Mouse (Mus musculus) embryonic facial prominence, embryonic 14.5 days (tissue): ENCODE measurements around the gene Psd. TPM values are rescaled to one million over a fixed set of nuclear protein-coding genes. Genes with fewer than 3 reads are reported as not detected.

ENCODE experiments used
- ATAC-seq: fragments of 200-750 bp; cut with Nextera tagmentation; 2 replicates; pipeline ENCODE4 v1.8.0; 2017; ENCODE audit warnings: low read depth, moderate number of reproducible peaks, moderate TSS enrichment
- DNase-seq: peaks from one replicate; pipeline ENCODE4 v3.0.0-alpha.2; 2015; ENCODE audit warnings: low spot score
- H3K27ac ChIP-seq: fragments of 300-500 bp; sonication (generic); replicated peaks from 2 replicates; pipeline ENCODE4 v1.5.1; 2014; ENCODE audit warnings: low read depth, mild to moderate bottlenecking, low read length, moderate library complexity
- H3K27me3 ChIP-seq: fragments of 300-500 bp; sonication (generic); replicated peaks from 2 replicates; pipeline ENCODE4 v1.6.1; 2014; ENCODE audit warnings: low read length; ENCODE audit not compliant: control insufficient read depth, insufficient read depth
- H3K36me3 ChIP-seq: fragments of 300-500 bp; sonication (generic); 2 replicates; pipeline ENCODE4 v1.6.1; 2014; ENCODE audit warnings: low read length, mixed read lengths; ENCODE audit not compliant: control insufficient read depth, insufficient read depth
- H3K4me1 ChIP-seq: fragments of 300-500 bp; sonication (generic); 2 replicates; pipeline ENCODE4 v1.6.1; 2014; ENCODE audit warnings: antibody characterized with exemption, low read length; ENCODE audit not compliant: control insufficient read depth, insufficient read depth
- H3K4me2 ChIP-seq: fragments of 300-500 bp; sonication (generic); 2 replicates; pipeline ENCODE4 v1.6.1; 2014; ENCODE audit warnings: low read depth, mild to moderate bottlenecking, low read length, moderate library complexity, mixed read lengths
- H3K4me3 ChIP-seq: fragments of 300-500 bp; sonication (generic); 2 replicates; pipeline ENCODE4 v1.5.1; 2014; ENCODE audit warnings: low read depth, mild to moderate bottlenecking, low read length
- H3K9ac ChIP-seq: fragments of 300-500 bp; sonication (generic); 2 replicates; pipeline ENCODE4 v1.6.1; 2014; ENCODE audit warnings: low read depth, mild to moderate bottlenecking, low read length, moderate library complexity, mixed read lengths
- H3K9me3 ChIP-seq: fragments of 300-500 bp; sonication (generic); 2 replicates; pipeline ENCODE4 v1.6.1; 2016; ENCODE audit warnings: low read length; ENCODE audit not compliant: control insufficient read depth
- WGBS: fragments of 180-500 bp; shearing (Covaris S2); extraction: QIAGEN DNeasy Blood & Tissue Kit; methylation state at CpG from one replicate; pipeline ENCODE4 v1.1.7; 2014; 5-methylcytosine and 5-hydroxymethylcytosine counted together
- polyA plus RNA-seq: library from polyadenylated mRNA; unstranded; fragments of >200 nt; fragmentation: Nextera tagmentation; extraction: Ambion mirVana; gene quantifications from 2 replicates; pipeline ENCODE4 v1.2.1, GENCODE M21; 2014

Gene Psd
- polyA plus RNA-seq, 1 experiment from 2014 or later, result 8.6 TPM

DNA sequence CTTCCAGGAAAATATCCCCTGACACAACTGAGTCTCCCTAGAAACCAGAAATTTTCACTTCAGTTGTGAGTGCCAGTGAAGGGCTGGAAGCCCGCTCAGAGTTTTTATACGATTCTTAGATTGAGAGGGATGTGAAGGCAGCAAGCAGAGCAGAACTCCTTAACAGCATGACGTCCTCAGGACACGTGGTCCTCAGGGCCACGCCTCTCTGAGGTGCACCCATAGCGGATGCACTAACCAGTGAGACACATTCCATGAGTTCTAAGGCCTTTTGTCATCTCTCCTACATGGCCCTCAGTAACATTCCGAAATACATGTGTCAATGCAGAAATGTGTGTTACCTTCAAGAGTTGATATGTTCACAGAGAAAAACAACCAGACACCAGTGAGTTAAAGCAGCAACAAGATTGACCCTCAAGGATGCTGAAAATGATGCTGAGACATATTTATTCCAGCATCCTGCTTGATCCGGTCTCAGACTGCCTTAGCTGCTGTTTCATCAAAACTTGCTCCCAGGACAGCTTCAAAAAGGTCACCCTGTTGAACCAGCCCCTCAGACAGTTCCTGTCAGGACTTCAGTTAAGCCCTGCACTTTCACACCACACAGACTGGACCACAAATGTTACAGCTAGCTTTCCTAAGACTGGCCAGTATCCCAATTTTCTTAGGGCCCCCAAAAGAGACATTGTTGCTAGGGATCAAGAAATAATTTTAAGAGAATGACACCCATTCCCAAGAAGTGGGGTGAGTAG lies 26.5 kb downstream of the Psd start:
- no peaks in the 10 kb centered on the region for H3K27me3 ChIP-seq
- H3K36me3 ChIP-seq, result no peaks in the 10 kb centered on the region
- H3K9me3 ChIP-seq, result no peaks in the 10 kb centered on the region
- H3K4me1 ChIP-seq, result no peaks in the 10 kb centered on the region
- no peak overlapping the region for H3K4me2 ChIP-seq
- ATAC-seq (no peak), DNase-seq (no peak)
- H3K9ac ChIP-seq, result no peak overlapping the region
- no peak overlapping the region for H3K27ac ChIP-seq
- no peak overlapping the region for H3K4me3 ChIP-seq
- 39% methylated on average over 8 of the region's 8 CpGs for WGBS

DNA sequence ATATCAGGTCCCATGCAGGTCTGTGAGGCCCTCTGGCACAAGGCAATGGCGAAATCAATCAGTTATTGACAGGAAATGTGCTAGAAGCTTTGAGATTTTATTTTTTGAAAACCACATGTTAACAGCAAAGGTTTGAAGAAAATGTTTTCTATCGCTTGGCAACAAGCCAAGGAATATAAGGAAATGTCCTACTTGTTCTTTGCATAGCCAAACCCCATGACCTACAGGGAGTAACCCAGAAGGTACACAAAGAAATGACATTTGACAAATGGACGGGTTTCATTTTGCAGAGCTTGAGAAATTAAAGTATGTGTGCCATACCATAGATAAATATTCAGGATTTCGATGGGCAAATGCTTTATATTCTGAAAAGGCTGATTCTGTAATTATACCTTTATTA lies 30.0 kb downstream of the Psd start:
- Histone ChIP-seq H3K27ac (no peak overlapping the region), H3K9ac (no peak overlapping the region), H3K27me3 (no peaks in the 10 kb centered on the region), H3K36me3 (no peaks in the 10 kb centered on the region), H3K4me3 (no peak overlapping the region), H3K9me3 (no peaks in the 10 kb centered on the region), H3K4me1 (no peaks in the 10 kb centered on the region), H3K4me2 (no peak overlapping the region)
- DNase-seq (no peak), ATAC-seq (no peak)
- 61% methylated on average over 4 of the region's 4 CpGs for WGBS

GRCm38 (mm10) chr19:46290535-46291105 lies 36.3 kb downstream of the Psd start:
- no peaks in the 10 kb centered on the region for H3K9me3 ChIP-seq
- H3K36me3 ChIP-seq, result peaks cover 17% of the 10 kb centered on the region; the same call in 1 of the 2 replicates
- WGBS, result 70% methylated on average over 12 of the region's 12 CpGs
- DNase-seq (no peak), ATAC-seq (no peak)
- H3K4me1 ChIP-seq, result no peaks in the 10 kb centered on the region
- H3K9ac ChIP-seq, result no peak overlapping the region
- no peak overlapping the region for H3K4me3 ChIP-seq
- H3K4me2 ChIP-seq, result no peak overlapping the region
- no peaks in the 10 kb centered on the region for H3K27me3 ChIP-seq
- H3K27ac ChIP-seq, result no peak overlapping the region

DNA sequence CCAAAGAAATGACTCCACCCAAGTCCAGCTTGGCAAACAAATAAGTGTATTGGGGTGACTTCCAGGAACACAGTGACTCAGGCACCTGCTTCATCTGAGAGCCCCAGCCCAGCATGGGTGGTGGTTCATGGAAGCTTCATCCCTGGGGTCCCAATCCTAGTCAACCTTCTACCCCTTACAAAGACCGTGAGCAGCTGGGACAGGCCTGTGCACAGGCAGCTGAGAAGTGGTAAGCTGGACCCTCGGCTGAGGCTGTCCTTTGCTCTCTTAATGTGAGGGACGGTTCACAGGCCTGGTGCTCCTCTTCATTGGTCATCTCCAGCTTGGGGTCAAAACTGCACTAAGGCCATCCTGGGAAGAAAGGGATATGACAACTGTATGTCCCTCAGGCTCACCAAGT lies 39.4 kb downstream of the Psd start:
- ATAC-seq, result no peak
- H3K9ac ChIP-seq, result no peak overlapping the region
- WGBS, result 90% methylated on average over 3 of the region's 3 CpGs
- no peaks in the 10 kb centered on the region for H3K27me3 ChIP-seq
- no peaks in the 10 kb centered on the region for H3K9me3 ChIP-seq
- DNase-seq, result no peak
- H3K36me3 ChIP-seq, result peaks cover 46% of the 10 kb centered on the region
- no peak overlapping the region for H3K4me3 ChIP-seq
- no peaks in the 10 kb centered on the region for H3K4me1 ChIP-seq
- H3K27ac ChIP-seq, result no peak overlapping the region
- H3K4me2 ChIP-seq, result no peak overlapping the region

DNA sequence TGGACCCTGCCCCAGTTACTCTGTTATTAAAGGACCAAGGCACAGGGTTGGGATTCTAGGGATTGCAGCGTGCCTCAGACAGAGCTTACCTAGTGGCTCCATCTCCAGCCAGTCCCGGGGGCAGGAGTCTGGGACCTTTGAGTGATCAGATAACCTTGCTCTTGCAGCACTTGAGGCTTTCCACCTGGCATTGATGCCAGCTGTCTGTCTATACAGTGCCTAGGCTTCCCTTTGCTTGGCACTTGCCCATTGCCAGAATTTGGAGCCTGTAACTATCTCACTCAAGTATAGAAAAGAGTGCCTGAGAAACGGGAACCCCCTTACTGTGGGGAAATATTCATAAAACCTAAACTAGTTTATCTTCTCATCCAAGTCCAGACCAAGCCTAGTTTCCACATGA lies 40.0 kb downstream of the Psd start:
- Histone ChIP-seq H3K27ac (no peak overlapping the region), H3K27me3 (no peaks in the 10 kb centered on the region), H3K4me2 (no peak overlapping the region), H3K9me3 (no peaks in the 10 kb centered on the region), H3K4me3 (no peak overlapping the region), H3K9ac (no peak overlapping the region), H3K4me1 (no peaks in the 10 kb centered on the region), H3K36me3 (peaks cover 52% of the 10 kb centered on the region)
- WGBS, result 89% methylated on average over 3 of the region's 3 CpGs
- no peak for DNase-seq
- no peak for ATAC-seq

DNA sequence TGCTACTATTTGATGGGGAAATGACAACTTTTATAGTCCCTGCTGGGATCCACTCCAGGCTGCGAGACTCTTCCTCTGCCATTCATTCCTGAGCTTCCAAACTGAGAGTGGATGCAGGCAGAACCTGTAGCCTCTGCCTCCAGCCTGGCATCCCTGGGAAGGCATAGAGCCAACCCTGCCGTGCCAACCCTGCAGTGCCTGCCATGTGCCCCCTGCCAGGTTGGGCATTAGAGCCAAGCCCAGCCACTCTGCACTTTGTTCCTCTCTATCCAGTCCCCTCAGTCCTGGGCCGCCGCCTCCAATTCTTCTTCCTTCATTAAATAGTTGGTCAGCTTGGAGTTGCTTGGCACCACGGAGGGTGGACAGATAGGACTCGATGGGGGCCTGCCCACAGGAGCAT lies 40.9 kb downstream of the Psd start:
- no peaks in the 10 kb centered on the region for H3K9me3 ChIP-seq
- DNase-seq, result no peak
- no peak overlapping the region for H3K4me3 ChIP-seq
- H3K36me3 ChIP-seq, result peaks cover 61% of the 10 kb centered on the region
- H3K27ac ChIP-seq, result no peak overlapping the region
- H3K4me1 ChIP-seq, result no peaks in the 10 kb centered on the region
- no peak for ATAC-seq
- H3K27me3 ChIP-seq, result no peaks in the 10 kb centered on the region
- H3K4me2 ChIP-seq, result no peak overlapping the region
- H3K9ac ChIP-seq, result no peak overlapping the region
- WGBS, result 96% methylated on average over 6 of the region's 6 CpGs

DNA sequence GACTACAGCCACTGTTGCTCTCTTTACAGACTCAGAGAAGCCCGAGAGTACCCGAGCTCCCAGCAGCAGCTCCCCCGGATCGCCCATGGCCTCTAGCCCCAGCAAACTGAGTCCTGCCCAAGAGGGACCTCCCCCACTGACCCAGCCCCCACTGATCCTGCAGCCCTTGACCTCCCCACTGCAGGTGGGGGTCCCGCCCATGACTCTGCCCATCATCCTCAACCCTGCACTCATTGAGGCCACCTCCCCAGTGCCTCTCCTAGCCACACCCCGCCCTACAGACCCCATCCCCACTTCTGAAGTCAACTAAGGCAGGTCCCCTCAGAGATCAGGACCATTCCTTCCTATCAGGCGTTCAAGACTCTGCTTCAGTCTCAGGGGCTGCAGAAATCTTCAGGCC lies 41.3 kb downstream of the Psd start:
- 87% methylated on average over 7 of the region's 7 CpGs for WGBS
- no peak overlapping the region for H3K4me3 ChIP-seq
- H3K4me2 ChIP-seq, result no peak overlapping the region
- H3K27ac ChIP-seq, result no peak overlapping the region
- no peaks in the 10 kb centered on the region for H3K4me1 ChIP-seq
- no peak for ATAC-seq
- H3K9ac ChIP-seq, result no peak overlapping the region
- DNase-seq, result no peak
- H3K27me3 ChIP-seq, result no peaks in the 10 kb centered on the region
- no peaks in the 10 kb centered on the region for H3K9me3 ChIP-seq
- peaks cover 65% of the 10 kb centered on the region for H3K36me3 ChIP-seq

- ATAC-seq (no peak), DNase-seq (no peak)
- peaks cover 74% of the 10 kb centered on the region for H3K36me3 ChIP-seq
- no peaks in the 10 kb centered on the region for H3K27me3 ChIP-seq
- no peaks in the 10 kb centered on the region for H3K9me3 ChIP-seq
- no peaks in the 10 kb centered on the region for H3K4me1 ChIP-seq
- H3K27ac ChIP-seq, result no peak overlapping the region
- no peak overlapping the region for H3K4me3 ChIP-seq
- no peak overlapping the region for H3K9ac ChIP-seq
- H3K4me2 ChIP-seq, result no peak overlapping the region
- 94% methylated on average over 4 of the region's 4 CpGs for WGBS
These were observed 42.3 kb downstream of the Psd start for GRCm38 (mm10) chr19:46284686-46285085.
